Mouse (Mus musculus) cortical plate, adult 2 months (tissue): Measurements from ENCODE around the gene Plxna3. TPM values are rescaled to one million over a fixed set of nuclear protein-coding genes. Genes with fewer than 3 reads are reported as not detected.

ENCODE experiments used
- H3K27ac ChIP-seq: fragments of 200-500 bp; 2 replicates; pipeline ENCODE4 v1.5.1; 2012; ENCODE audit warnings: low read length, control low read depth, inconsistent platforms; ENCODE audit not compliant: insufficient read depth
- H3K4me1 ChIP-seq: fragments of 200-500 bp; 2 replicates; pipeline ENCODE4 v1.6.1; 2011; ENCODE audit warnings: low read length; ENCODE audit not compliant: control insufficient read depth, insufficient read depth
- H3K4me3 ChIP-seq: fragments of 200-500 bp; 2 replicates; pipeline ENCODE4 v1.5.1; 2011; ENCODE audit warnings: mild to moderate bottlenecking, low read length, control low read depth; ENCODE audit not compliant: insufficient read depth
- CTCF ChIP-seq: fragments of 200-500 bp; IDR thresholded peaks from 2 replicates; pipeline ENCODE4 v1.5.1; 2011; ENCODE audit warnings: mild to moderate bottlenecking, control low read depth, low read length; ENCODE audit not compliant: insufficient read depth; ENCODE audit errors: extremely low read depth
- POLR2A ChIP-seq: fragments of 200-500 bp; IDR thresholded peaks from 2 replicates; pipeline ENCODE4 v1.6.1; 2011; ENCODE audit warnings: mild to moderate bottlenecking, low read length, control low read depth; ENCODE audit not compliant: insufficient read depth; ENCODE audit errors: extremely low read depth
- polyA plus RNA-seq: library from polyadenylated mRNA; depleted of rRNA; stranded (reverse); fragments of >200 nt; gene quantifications from 2 replicates; pipeline ENCODE4 v1.2.3, GENCODE M21; 2012; rRNA removed

The Plxna3 gene
- 39.9 and 44.7 TPM in 2 replicates for polyA plus RNA-seq

DNA sequence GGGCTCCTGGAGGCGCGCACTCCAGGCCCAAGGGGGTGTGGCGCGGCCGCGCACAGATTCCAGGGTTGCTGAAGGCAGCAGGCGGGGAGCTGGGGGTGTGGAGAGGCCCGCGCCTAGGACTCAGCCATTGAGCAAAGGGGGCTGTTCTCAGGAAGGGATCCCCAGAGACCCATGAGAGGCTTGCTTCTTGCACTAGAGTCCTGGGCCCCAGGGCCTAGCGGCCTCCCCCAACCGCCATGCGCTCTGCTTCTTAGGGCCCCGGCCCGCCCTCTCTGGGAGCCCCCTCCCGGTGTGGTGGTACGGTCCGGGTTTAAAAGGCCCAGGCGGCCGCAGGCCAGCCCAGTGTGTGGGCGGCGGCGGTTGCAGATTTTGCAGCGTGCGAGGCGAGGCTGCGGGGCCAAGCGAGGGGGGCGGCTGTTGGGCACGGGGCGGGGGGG lies at the start of gene Plxna3:
Plxna3 (plus strand) TSS at position 342 of the 437 bp plus-strand sequence.
- no peak for TF ChIP-seq CTCF
- 0 out of 2 replicates have a peak, but pooled peaks have one; percentile 17 for TF ChIP-seq POLR2A
- peak within 1 kb of the TSS; percentile 43 for H3K4me3 ChIP-seq
- no peak within 1 kb of the TSS for H3K27ac ChIP-seq
- no peaks in the 10 kb centered on the region for H3K4me1 ChIP-seq

DNA sequence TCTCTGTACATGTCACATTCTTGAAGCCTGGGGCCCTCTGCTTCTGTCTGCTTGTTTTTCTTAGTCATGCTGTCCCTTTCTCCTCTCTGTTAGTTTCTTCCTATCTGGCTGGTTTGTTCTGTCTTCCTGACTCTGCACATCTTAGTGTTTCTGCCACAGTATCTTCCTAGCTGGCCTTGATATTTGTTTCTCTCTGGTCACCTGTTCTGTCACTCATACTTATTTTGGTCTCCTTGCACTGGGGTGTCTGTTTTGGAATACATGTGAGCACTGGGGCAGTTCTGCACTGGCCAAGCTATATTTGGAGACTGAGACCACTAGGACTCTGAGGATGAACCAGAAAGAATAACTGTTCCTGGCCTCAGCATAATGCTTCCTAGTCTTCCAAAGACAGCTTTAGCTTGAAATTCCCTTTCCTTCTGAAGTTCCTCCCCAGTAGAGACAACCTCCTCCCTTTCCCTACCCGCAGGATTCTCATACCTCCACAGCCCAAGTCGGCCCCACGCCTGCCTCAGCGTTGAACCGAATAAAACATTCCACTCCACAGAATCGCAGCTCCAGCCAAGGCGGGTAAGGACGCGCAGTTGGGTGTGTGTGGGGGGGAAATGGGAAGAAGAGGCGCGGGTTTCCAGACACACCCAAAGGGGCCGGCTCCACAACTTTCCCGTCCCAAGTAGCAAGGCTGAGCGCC lies 47.7 kb upstream of the Plxna3 start:
- Histone ChIP-seq H3K27ac (no peak overlapping the region), H3K4me1 (no peaks in the 10 kb centered on the region), H3K4me3 (peak overlapping the region; percentile 95)
- TF ChIP-seq POLR2A (no peak), CTCF (no peak)

DNA sequence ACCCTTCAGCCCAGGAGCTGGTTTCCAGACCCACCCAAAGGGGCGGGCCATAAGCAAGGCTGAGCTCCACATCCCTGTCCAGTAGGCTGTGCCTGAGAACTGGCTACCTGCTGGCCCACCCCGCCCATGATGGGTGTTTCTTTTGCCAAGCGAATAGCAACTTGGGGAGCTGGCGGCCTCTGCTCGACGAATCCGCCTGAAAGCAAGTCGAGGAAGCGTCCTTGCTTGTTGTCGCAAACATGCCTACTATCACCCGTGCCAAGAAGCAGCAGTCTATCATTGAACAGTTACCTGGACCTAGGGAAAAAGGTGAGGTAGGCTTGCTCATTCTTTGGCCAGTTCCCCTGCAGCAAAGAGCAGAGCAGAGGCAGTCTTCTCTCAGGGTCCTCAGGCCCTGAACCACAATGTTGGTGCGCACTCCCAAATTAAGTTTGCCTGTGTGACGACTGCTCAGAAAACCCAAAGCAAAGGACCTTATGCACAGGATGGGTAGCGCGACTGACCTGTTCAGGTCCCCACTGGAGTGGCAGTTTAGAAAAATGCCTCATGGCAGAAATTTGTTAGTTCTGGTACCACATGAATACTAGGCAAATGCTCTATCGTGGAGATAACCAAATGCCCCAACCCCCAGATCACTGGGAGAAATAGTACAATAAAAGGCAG lies 47.0 kb upstream of the Plxna3 start, which contains the start of the genes Taz and Dnase1l1:
Taz (plus strand) TSS at position 181 of the 663 bp plus-strand sequence.
Dnase1l1 (minus strand) TSS at position 606 of the 663 bp plus-strand sequence.
- H3K4me3 ChIP-seq: peak within 1 kb of the TSS; percentile 95
- H3K27ac ChIP-seq: peak within 1 kb of the TSS; percentile 38; the same call in 1 of the 2 replicates
- no peaks in the 10 kb centered on the region for H3K4me1 ChIP-seq
- no peak for TF ChIP-seq POLR2A
- TF ChIP-seq CTCF: no peak

DNA sequence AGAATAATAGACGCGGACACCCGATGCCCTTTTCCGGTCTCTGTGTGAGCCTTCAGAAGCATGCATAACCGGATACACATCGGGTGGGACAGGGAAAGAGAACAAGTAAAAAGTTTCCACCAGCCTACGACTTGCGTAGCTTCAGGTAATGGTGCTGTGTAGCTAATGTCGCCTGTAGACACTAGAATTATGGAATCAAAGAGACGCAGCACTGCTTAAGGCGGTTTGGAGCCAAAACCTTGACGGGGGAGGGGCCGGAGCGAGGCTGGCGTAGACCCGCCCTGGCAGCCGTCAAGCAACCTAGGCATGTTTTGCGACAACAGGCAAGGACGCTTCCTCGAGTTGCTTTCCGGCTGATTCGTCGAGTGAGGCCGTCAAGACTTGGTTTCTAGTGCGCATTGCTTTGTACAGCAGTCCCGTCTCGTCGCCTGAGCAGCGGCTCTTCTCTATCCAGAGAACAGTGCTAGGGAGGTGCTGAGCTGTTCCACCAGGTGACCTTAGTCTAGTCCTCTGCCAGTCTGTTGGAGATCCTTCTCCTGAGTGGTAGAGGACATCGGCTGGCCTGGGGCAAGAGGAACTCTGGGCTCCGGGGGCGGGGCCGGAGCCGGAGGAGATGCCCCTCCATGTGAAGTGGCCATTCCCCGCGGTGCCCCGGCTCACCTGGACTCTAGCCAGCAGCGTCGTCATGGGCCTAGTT lies 46.3 kb upstream of the Plxna3 start:
- Histone ChIP-seq H3K4me1 (no peaks in the 10 kb centered on the region), H3K4me3 (peak overlapping the region; percentile 95), H3K27ac (peak overlapping the region; percentile 38; the same call in 1 of the 2 replicates)
- TF ChIP-seq POLR2A (peak; percentile 90), CTCF (no peak)

DNA sequence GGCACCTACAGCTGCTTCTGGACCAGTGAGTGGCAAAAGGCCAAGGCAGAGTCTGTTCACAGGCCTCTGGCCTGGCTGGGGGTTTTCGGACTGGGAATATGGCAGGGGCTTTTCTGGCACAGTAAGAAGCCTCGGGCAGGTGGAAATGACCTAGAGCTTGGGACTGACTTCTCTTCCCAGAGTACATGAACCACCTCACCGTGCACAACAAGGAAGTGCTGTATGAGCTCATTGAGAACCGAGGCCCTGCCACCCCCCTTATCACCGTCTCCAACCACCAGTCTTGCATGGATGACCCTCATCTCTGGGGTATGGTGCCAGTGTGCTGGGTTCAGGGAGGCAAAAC lies 45.8 kb upstream of the Plxna3 start:
- H3K27ac ChIP-seq: peak overlapping the region; percentile 27; the same call in 1 of the 2 replicates
- peak overlapping the region; percentile 95 for H3K4me3 ChIP-seq
- TF ChIP-seq POLR2A: no peak
- no peaks in the 10 kb centered on the region for H3K4me1 ChIP-seq

DNA sequence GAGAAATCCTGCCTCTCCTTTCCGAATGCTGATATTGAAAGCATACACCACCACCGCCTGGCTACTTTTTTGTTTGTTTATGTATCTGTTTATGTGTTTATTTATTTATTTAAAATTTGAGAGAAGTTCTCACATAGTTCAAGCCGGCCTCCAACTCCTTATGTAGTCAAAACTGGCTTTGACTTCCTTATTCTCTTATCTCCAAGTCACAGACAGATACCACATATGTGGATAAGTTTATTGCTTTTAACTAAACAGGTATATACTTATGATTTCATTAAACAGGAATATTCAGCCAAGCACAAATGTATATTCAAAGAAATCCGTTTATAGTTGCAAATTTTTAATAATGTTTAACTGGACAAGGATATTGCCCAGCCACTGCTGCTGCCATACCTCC lies 35.4 kb upstream of the Plxna3 start:
- Histone ChIP-seq H3K4me1 (no peaks in the 10 kb centered on the region), H3K27ac (no peak overlapping the region)
- no peak for TF ChIP-seq CTCF
- no peak for TF ChIP-seq POLR2A

DNA sequence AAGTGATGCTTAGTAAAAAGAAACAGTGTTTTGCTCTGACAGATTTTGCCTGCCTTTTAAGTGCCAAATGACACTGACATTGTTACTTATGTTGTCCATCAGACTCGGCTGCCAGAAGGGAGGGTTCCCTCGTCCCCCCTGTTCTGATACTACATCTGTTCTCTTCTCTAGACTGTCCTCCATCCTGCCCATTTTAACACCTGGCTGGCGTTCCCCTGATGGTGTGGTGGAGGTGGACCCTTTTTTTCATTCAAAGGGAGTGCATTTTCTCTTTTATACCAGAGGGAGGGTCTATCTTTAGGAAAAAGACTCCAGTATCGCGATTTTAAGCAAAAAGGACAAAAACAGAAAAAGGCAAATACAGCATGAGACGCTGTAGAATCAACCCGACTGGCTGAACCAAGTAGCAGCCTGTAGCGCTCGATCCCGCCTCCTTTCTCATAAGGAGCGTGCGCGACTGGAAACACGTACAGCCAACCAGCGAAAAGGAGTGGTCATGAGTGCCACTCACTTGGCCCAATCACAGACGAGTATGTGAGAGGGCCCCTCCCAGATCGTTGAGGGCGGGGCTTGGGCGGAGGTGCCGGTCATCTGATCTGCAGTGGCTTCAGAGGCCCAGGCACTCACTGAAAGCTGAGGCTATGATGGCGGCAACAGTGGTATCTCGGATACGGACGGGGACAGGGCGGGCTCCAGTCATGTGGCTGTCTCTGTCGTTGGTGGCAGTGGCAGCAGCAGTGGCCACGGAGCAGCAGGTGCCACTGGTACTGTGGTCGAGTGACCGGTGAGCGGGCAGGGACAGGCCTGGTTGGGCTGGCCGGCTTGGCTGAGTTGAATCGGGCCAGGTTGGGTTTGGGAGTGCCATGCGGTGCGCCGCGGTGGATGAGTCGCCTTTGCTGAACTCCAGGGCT lies 32.1 kb upstream of the Plxna3 start, which contains the start of gene Atp6ap1:
Atp6ap1 (plus strand) TSS at position 560 of the 911 bp plus-strand sequence.
- Histone ChIP-seq H3K27ac (peak within 1 kb of the TSS; percentile 80), H3K4me3 (peak within 1 kb of the TSS; percentile 93), H3K4me1 (no peaks in the 10 kb centered on the region)
- TF ChIP-seq CTCF (no peak), POLR2A (peak; percentile 86)

More for the DNA sequence above, 35.4 kb upstream of the Plxna3 start:
- no peak overlapping the region for H3K4me3 ChIP-seq

DNA sequence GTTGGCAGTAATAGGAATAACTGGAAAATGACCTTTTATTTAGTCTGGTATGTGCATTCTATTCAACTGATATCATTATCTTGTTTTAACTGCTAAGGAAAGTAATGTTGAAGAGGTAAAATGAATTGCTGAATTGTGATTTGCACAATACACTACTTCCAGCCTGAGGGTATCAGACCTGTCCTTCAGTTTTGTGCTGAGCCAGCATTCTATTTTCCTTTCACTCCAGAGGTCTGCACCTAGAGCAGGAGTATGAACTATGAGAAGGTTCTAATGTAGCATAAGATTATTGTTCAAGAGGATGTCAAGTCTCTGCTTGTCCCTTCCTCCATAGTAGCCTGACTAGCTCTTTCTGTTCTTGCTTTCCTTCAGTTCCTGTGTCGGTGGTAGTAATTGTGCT lies 30.5 kb upstream of the Plxna3 start:
- H3K4me1 ChIP-seq: no peaks in the 10 kb centered on the region
- H3K27ac ChIP-seq: no peak overlapping the region
- no peak for TF ChIP-seq POLR2A
- no peak for TF ChIP-seq CTCF
- no peak overlapping the region for H3K4me3 ChIP-seq

DNA sequence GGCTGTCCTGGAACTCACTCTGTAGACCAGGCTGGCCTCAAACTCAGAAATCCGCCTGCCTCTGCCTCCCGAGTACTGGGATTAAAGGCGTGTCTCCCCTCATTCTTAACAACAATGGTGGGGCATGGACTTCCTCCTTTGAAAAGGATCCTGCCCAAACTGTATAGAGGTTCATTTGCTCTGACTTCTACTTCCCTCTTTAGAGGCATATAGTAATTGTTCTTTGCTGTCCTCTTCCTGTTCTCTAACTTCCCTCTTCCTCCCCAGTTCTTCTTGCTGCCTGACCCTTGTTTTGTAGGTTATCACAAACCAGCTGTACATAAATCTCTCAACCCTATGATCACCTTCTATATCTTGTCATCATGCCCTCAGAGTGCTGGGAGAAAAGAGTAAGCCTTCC lies 29.1 kb upstream of the Plxna3 start:
- Histone ChIP-seq H3K4me3 (no peak overlapping the region), H3K27ac (no peak overlapping the region), H3K4me1 (no peaks in the 10 kb centered on the region; the same call in 1 of the 2 replicates)
- TF ChIP-seq POLR2A: no peak
- no peak for TF ChIP-seq CTCF
